14 mouse cellular contexts compared by ENCODE assay signal in genomic region chr16:76591956-76592768, GRCm38 (mm10).
A peak's percentile ranks its signal among the peaks of the same experiment; 100 is the strongest.
DNase-seq lines count a peak whose midpoint lies in the region; ATAC-seq and TF ChIP-seq lines count a peak whose summit lies in the region.
"Had no signal": no experiment of that assay in that cellular context is flagged by ENCODE, and none has a peak within 500 bp of the region (broad histone marks: within the 10 kb centered on the region; RNA-seq: fewer than 3 reads in every experiment).

No protein-coding gene starts in this region.

- no peak overlapping the region for H3K27ac ChIP-seq in embryonic facial prominence, embryonic 14.5 days (replicated peaks; ENCODE audit: low read depth, low read length)
- H3K27ac ChIP-seq in embryonic facial prominence, embryonic 10.5 days (replicated peaks) = no peak overlapping the region
- H3K27ac ChIP-seq in lung, embryonic 15.5 days = no peak overlapping the region
- H3K27ac ChIP-seq in limb, embryonic 14.5 days (replicated peaks; ENCODE audit: low read depth, low read length) = no peak overlapping the region
- H3K27ac ChIP-seq: gastrocnemius, adult 2 months; liver, embryonic 14.5 days had no signal

- H3K27me3 ChIP-seq in embryonic facial prominence, embryonic 14.5 days (replicated peaks; ENCODE audit: control insufficient read depth, insufficient read depth, low read length) = no peaks in the 10 kb centered on the region
- H3K27me3 ChIP-seq in embryonic facial prominence, embryonic 10.5 days (replicated peaks; ENCODE audit: low read depth, poor library complexity, severe bottlenecking) = no peaks in the 10 kb centered on the region
- H3K27me3 ChIP-seq in lung, embryonic 15.5 days = no peaks in the 10 kb centered on the region
- no peaks in the 10 kb centered on the region for H3K27me3 ChIP-seq in limb, embryonic 14.5 days (ENCODE audit: control insufficient read depth, insufficient read depth, low read length)

- no peaks in the 10 kb centered on the region for H3K9me3 ChIP-seq in embryonic facial prominence, embryonic 14.5 days (ENCODE audit: control insufficient read depth, low read length)
- H3K9me3 ChIP-seq in embryonic facial prominence, embryonic 10.5 days = no peaks in the 10 kb centered on the region
- H3K9me3 ChIP-seq in lung, embryonic 15.5 days = no peaks in the 10 kb centered on the region
- no peaks in the 10 kb centered on the region for H3K9me3 ChIP-seq in limb, embryonic 14.5 days (ENCODE audit: control insufficient read depth, low read length)

- no peak overlapping the region for H3K9ac ChIP-seq in embryonic facial prominence, embryonic 14.5 days (ENCODE audit: low read depth, low read length)
- H3K9ac ChIP-seq in lung, embryonic 15.5 days = no peak overlapping the region
- H3K9ac ChIP-seq in limb, embryonic 14.5 days (ENCODE audit: low read depth, low read length, severe bottlenecking) = no peak overlapping the region
- H3K9ac ChIP-seq: liver, embryonic 14.5 days had no signal

- no peak for TF ChIP-seq POLR2A in limb, embryonic 14.5 days (IDR thresholded peaks at IDR 0.05; ENCODE audit: borderline replicate concordance, extremely low read depth, insufficient read depth, insufficient read length)

- 52% methylated on average over 4 of the region's 4 CpGs for WGBS in embryonic facial prominence, embryonic 14.5 days
- 88% methylated on average over 4 of the region's 4 CpGs for WGBS in embryonic facial prominence, embryonic 10.5 days
- 31% methylated on average over 4 of the region's 4 CpGs for WGBS in lung, embryonic 15.5 days
- WGBS in limb, embryonic 14.5 days = 53% methylated on average over 4 of the region's 4 CpGs

- 0 out of 2 replicates have a peak, but pooled peaks cover 6% of the 10 kb centered on the region for H3K4me1 ChIP-seq in embryonic facial prominence, embryonic 14.5 days (ENCODE audit: control insufficient read depth, insufficient read depth, low read length)
- peaks cover 2% of the 10 kb centered on the region; the same call in 1 of the 2 replicates for H3K4me1 ChIP-seq in embryonic facial prominence, embryonic 10.5 days
- peaks cover 4% of the 10 kb centered on the region; the same call in 1 of the 2 replicates for H3K4me1 ChIP-seq in lung, embryonic 15.5 days
- peaks cover 7% of the 10 kb centered on the region for H3K4me1 ChIP-seq in limb, embryonic 14.5 days (ENCODE audit: control insufficient read depth, insufficient read depth, low read length)

- no peak overlapping the region for H3K4me3 ChIP-seq in embryonic facial prominence, embryonic 14.5 days (ENCODE audit: low read depth, low read length)
- H3K4me3 ChIP-seq in embryonic facial prominence, embryonic 10.5 days = no peak overlapping the region
- H3K4me3 ChIP-seq in lung, embryonic 15.5 days = no peak overlapping the region
- H3K4me3 ChIP-seq in limb, embryonic 14.5 days (replicated peaks; ENCODE audit: low read length) = no peak overlapping the region
- H3K4me3 ChIP-seq: gastrocnemius, adult 2 months had no signal

- no peak overlapping the region for H3K4me2 ChIP-seq in embryonic facial prominence, embryonic 14.5 days (ENCODE audit: low read depth, low read length)
- H3K4me2 ChIP-seq in lung, embryonic 15.5 days = no peak overlapping the region
- H3K4me2 ChIP-seq in limb, embryonic 14.5 days (replicated peaks; ENCODE audit: low read depth, low read length, severe bottlenecking) = no peak overlapping the region
- H3K4me2 ChIP-seq: midbrain, embryonic 11.5 days had no signal

- H3K36me3 ChIP-seq in embryonic facial prominence, embryonic 14.5 days (ENCODE audit: control insufficient read depth, insufficient read depth, low read length) = no peaks in the 10 kb centered on the region
- no peaks in the 10 kb centered on the region for H3K36me3 ChIP-seq in embryonic facial prominence, embryonic 10.5 days (replicated peaks)
- no peaks in the 10 kb centered on the region for H3K36me3 ChIP-seq in lung, embryonic 15.5 days
- no peaks in the 10 kb centered on the region for H3K36me3 ChIP-seq in limb, embryonic 14.5 days (ENCODE audit: control insufficient read depth, insufficient read depth, low read length)

- no peak for ATAC-seq in embryonic facial prominence, embryonic 14.5 days (ENCODE audit: low read depth)
- peak; percentile 74; the same call in 1 of the 2 replicates for ATAC-seq in lung, embryonic 15.5 days (ENCODE audit: borderline replicate concordance, extremely low read depth, low FRiP score, low TSS enrichment)
- peak; percentile 72 for ATAC-seq in limb, embryonic 14.5 days (ENCODE audit: low FRiP score, low read depth)

- peak; percentile 78 for DNase-seq in embryonic facial prominence, embryonic 14.5 days (ENCODE audit: low spot score)
- no peak for DNase-seq in embryonic facial prominence, embryonic 10.5 days (ENCODE audit: low spot score)
- no peak for DNase-seq in lung, postnatal 36 days
- DNase-seq in kidney, adult 18-20 months = peak; percentile 9
- peak; percentile 67 for DNase-seq in limb, embryonic 14.5 days (ENCODE audit: low spot score)
- no peak for DNase-seq in ovary, postnatal 14 days (ENCODE audit: low spot score)
- no peak for DNase-seq in adrenal gland, postnatal 36 days
- DNase-seq: adrenal gland, postnatal 14 days; cerebellum, adult 11 months; gastrocnemius, adult 2 months; heart, postnatal 4 days had no signal

Comparison
In these comparisons a context has a peak if more than half of its experiments do, and no peak if none do; other contexts are left out.
1. DNase-seq: peak in embryonic facial prominence, embryonic 14.5 days (single experiment), kidney, adult 18-20 months (single experiment) and limb, embryonic 14.5 days (single experiment); none in embryonic facial prominence, embryonic 10.5 days (single experiment), lung, postnatal 36 days (single experiment), ovary, postnatal 14 days (single experiment) and adrenal gland, postnatal 36 days (0 of 2).